Mouse (Mus musculus) MEL (cell line): ENCODE measurements around the gene Cdca4.

Experiments used
- BHLHE40 ChIP-seq: IDR thresholded peaks from 2 replicates; pipeline ENCODE4 v1.6.1; 2012; ENCODE audit warnings: low read depth, mild to moderate bottlenecking, inconsistent platforms, low read length, improper control_type of control experiment, borderline replicate concordance
- E2F4 ChIP-seq: IDR thresholded peaks from 2 replicates; pipeline ENCODE4 v1.6.1; 2011; ENCODE audit warnings: low read depth, low read length, improper control_type of control experiment, borderline replicate concordance
- ZNF384 ChIP-seq: IDR thresholded peaks from 2 replicates; pipeline ENCODE4 v1.6.1; 2012; ENCODE audit warnings: low read depth, mild to moderate bottlenecking, inconsistent platforms, low read length, improper control_type of control experiment

GRCm38 (mm10) chr12:112797672-112798331 is 31.4 kb downstream of the Cdca4 start:
- TF ChIP-seq ZNF384 = no peak
- TF ChIP-seq BHLHE40 = no peak
- no peak for TF ChIP-seq E2F4
